Mouse (Mus musculus): ENCODE results near the gene Baiap2. TPM values are rescaled to one million over a fixed set of nuclear protein-coding genes. Genes with fewer than 3 reads are reported as not detected.
A peak's percentile ranks its signal among the peaks of the same experiment; 100 is the strongest.

Gene Baiap2
- total RNA-seq, 1 experiment from 2014 or later: 10.6 TPM

DNA sequence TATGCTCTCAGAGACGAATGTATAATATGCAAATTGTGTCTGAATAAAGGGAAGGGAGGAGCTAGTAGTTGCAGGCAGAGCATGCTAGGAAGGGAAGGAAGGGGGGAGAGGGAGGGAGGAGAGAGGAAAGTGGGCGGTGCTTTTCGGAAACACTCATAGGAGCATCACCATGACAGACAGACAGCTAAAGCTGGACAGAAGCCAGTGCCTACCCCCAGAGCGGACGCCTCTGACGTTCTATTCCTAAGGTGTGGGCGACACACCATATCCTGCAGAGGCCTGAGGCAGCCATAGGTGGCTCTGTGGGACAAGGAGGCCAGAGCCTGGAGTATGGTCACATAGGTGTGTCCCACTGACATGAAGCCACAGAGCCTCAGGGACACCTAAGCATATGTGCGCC, 97.9 kb downstream of the Baiap2 start:
- peak; percentile 44 to 47 for ATAC-seq (replicated peaks in 1 of 2; ENCODE audit: insufficient read depth in 1 of 2, low FRiP score in 2 of 2, low TSS enrichment in 1 of 2, low read depth in 1 of 2, poor library complexity in 2 of 2, severe bottlenecking in 2 of 2)

- peak; percentile 65 to 68 for ATAC-seq (replicated peaks in 1 of 2; ENCODE audit: insufficient read depth in 1 of 2, low FRiP score in 2 of 2, low TSS enrichment in 1 of 2, low read depth in 1 of 2, poor library complexity in 2 of 2, severe bottlenecking in 2 of 2)
Measured at GRCm38 (mm10) chr11:120041191-120042123, 98.9 kb downstream of the Baiap2 start.

DNA sequence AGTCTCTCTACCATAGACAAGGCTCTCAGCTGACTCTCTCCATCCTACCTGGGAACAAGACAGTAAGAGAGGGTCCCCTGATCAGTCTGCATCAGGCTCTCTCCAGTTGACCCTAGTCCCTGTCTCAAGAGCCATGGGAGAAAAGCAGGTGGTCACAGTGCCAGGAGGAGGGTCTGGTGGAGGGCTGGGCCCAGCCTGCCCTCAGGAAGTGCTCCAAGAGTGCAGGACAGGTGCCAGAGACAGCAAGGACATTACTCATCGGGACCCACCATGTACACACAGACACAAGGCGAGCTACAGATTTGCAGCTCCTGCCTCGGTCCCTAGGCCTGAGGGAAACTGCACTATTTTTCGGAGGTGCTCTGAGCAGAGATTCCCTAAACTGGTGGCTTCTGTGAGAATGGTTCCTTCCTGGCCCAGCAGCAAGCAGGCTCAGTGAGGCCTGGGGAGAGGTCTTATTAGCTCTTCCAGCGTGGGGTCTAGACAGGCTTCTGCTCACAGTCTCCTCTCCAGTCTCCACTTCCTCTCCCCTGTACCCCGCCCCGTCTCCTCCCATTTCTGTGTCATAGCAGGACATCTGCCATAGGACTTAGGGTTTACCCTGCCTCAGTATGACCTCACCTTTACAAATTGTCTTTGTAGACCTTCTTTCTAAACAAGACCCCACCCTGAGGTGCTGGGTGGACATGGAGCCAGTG, 99.7 kb downstream of the Baiap2 start:
- 0 out of 4 replicates have a peak, but pooled peaks of 1 of the 2 experiments have one; percentile 4 for ATAC-seq (replicated peaks in 1 of 2; ENCODE audit: insufficient read depth in 1 of 2, low FRiP score in 2 of 2, low TSS enrichment in 1 of 2, low read depth in 1 of 2, poor library complexity in 2 of 2, severe bottlenecking in 2 of 2)

DNA sequence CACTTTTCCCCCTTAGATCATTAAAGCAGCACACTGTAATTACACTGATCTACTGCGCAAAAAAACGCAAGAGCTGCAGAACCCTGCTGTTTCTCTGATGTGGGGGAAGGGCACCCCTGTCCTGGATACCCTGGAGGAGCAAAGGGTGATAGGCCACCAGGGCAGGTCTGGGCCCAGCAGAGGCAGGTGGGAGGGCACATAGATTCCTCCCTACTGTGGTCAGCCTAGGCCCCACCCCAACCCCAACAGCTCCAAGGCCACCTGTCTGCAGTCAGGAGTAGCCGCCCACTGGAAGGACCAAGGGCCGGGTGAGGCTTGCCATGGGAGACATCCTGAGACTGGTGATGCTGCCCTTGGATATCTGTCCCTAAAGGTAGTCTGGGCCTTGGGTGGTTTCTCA, 102.8 kb downstream of the Baiap2 start:
- no peak for ATAC-seq (replicated peaks in 1 of 2; ENCODE audit: insufficient read depth in 1 of 2, low FRiP score in 2 of 2, low TSS enrichment in 1 of 2, low read depth in 1 of 2, poor library complexity in 2 of 2, severe bottlenecking in 2 of 2)

DNA sequence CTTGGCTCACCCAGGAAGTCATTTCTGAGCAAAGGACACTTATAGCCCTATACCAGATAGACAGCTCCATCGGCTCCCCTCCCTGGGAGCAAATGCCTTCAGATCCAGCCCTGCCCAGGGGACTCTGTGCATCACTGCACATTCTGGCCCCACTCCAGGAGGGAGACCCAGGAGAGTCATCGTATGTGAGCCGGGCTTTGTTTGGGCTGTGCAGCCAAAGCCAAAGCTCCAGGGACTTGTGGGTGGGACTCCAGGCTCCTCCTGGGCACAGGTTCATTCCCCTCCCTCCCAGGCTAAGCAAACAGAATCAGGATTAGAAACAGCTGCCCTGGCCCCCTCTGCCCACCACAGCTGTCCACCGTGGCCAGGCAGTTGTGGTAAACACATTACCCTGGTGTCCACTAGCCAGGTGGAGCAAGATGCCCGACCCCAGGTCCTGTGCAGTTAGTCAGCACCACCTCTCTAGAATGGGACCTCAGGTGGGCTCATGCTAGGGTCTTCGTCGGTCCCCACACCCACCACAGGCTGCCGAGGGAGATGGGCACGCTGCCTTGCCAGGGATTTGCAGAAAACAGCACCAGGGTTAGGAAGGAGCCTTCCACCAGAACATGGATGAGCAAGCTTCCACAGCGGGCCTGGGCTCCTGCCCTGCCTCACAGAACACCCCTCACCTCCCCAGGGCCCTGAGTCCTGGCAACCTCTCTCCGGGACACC, 103.4 kb downstream of the Baiap2 start:
- ATAC-seq (replicated peaks in 1 of 2; ENCODE audit: insufficient read depth in 1 of 2, low FRiP score in 2 of 2, low TSS enrichment in 1 of 2, low read depth in 1 of 2, poor library complexity in 2 of 2, severe bottlenecking in 2 of 2): no peak

DNA sequence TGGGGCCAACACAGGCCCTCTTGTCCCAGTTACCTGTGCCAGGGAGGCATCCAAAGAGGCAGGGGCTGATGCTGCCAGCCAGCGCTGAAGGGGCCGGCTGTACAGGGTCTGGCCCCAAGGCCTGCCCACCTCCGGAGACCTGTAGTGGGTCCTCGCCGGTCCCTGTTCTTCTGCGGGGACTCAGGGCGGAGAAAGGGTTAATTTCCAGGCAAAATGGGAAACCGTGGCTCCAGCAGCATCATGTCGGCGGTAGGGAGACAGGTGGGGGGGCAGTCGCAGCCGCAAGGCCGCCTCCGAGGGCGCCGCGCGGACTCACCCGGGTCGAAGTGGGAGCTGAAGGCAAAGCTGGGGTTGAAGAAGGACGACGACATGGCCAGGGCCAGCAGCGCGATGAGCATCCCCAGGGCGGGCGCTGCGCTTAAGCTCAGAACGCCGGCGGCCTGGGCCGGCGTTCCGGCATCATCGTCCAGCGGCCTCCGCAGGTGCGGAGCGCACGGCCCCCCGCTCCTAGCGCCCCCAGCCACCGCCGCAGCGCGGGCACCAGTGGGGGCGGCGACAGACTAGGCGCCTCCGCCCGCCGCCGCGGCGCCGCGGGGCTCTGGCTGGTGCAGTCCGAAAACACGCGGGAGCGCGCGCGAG, 104.1 kb downstream of the Baiap2 start, which contains the start of gene Aatk:
TSS of gene Aatk (minus strand) at position 615 of the 639 bp plus-strand sequence.
- ATAC-seq (replicated peaks in 1 of 2; ENCODE audit: insufficient read depth in 1 of 2, low FRiP score in 2 of 2, low TSS enrichment in 1 of 2, low read depth in 1 of 2, poor library complexity in 2 of 2, severe bottlenecking in 2 of 2): no peak

DNA sequence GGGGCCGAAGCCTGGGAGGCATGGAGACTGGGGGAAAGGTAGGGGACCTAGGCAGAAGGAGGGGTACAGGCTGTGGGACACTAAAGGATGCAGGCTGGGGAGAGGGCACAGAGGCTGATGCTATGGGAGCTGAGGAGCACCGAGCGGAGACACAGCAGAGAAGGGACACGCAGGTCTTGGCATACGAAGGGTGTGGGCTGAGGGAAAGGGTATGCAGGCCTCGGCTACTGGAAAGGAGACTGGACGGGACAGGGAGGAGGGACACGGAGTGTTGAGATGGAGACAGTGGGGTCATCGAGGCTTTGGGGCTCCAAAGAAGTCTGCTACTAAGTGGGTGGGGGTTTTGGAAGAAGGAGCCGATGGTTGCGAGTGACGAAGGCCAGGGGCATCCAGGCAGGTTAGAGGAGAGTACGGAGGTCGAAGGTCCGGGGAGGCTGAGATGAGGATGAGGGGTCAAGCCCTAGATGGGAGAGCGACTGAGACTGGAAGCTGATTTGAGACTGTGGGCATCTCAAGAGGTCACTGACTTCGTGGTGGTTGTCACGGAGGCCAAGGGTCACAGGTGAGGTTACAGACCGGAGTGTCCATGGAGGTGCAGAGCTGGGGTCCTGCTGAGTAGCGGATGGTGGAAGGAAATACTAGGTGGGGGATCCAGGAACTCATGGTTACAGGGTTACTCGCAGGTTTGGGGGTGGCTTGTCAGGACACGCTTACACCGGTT, 105.1 kb downstream of the Baiap2 start:
- ATAC-seq (replicated peaks in 1 of 2; ENCODE audit: insufficient read depth in 1 of 2, low FRiP score in 2 of 2, low TSS enrichment in 1 of 2, low read depth in 1 of 2, poor library complexity in 2 of 2, severe bottlenecking in 2 of 2): 0 out of 4 replicates have a peak, but pooled peaks of 1 of the 2 experiments have one; percentile 7

DNA sequence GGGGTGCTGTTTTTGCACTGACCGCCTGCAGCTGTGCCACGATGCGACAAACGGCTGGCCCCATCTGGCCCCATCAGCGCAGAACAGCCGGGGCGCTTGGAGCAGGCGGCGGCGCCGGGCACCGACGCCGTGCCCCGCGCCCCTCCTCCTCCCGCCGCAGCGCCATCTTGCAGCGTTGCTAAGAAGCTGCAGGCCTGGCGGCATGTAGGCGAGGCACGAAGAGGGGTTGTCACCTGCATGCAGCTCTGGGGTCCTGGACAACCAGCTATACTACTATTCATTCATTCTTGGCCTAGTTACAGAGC, 105.6 kb downstream of the Baiap2 start:
- ATAC-seq (replicated peaks in 1 of 2; ENCODE audit: insufficient read depth in 1 of 2, low FRiP score in 2 of 2, low TSS enrichment in 1 of 2, low read depth in 1 of 2, poor library complexity in 2 of 2, severe bottlenecking in 2 of 2): peak; percentile 30 to 43; a peak in 2 of 4 replicates

DNA sequence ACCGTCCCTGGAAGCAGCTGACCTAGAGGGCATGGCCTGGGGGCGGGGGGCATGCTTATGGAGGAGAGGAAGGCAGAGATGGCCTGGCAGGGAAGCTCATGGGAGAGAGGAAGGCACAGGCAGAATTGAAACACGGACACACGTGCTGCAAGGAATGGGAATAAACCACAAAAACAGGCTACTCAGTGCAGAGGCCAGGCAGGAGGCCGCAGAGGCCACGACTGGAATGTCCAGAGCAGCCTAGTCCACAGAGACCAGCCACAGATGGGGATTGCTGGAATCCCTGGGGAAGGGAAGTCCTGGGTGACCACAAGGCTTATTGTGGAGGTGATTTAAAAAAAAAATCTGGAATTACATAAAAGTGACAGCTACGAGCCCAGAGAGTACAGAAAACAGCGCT, 106.5 kb downstream of the Baiap2 start:
- no peak for ATAC-seq (replicated peaks in 1 of 2; ENCODE audit: insufficient read depth in 1 of 2, low FRiP score in 2 of 2, low TSS enrichment in 1 of 2, low read depth in 1 of 2, poor library complexity in 2 of 2, severe bottlenecking in 2 of 2)

GRCm38 (mm10) chr11:120051124-120051811, 108.7 kb downstream of the Baiap2 start:
- ATAC-seq (replicated peaks in 1 of 2; ENCODE audit: insufficient read depth in 1 of 2, low FRiP score in 2 of 2, low TSS enrichment in 1 of 2, low read depth in 1 of 2, poor library complexity in 2 of 2, severe bottlenecking in 2 of 2): no peak

GRCm38 (mm10) chr11:120052274-120052673, 109.7 kb downstream of the Baiap2 start:
- no peak for ATAC-seq (replicated peaks in 1 of 2; ENCODE audit: insufficient read depth in 1 of 2, low FRiP score in 2 of 2, low TSS enrichment in 1 of 2, low read depth in 1 of 2, poor library complexity in 2 of 2, severe bottlenecking in 2 of 2)

- ATAC-seq (replicated peaks in 1 of 2; ENCODE audit: insufficient read depth in 1 of 2, low FRiP score in 2 of 2, low TSS enrichment in 1 of 2, low read depth in 1 of 2, poor library complexity in 2 of 2, severe bottlenecking in 2 of 2): no peak
Measured at GRCm38 (mm10) chr11:120053846-120054245, 111.3 kb downstream of the Baiap2 start.

DNA sequence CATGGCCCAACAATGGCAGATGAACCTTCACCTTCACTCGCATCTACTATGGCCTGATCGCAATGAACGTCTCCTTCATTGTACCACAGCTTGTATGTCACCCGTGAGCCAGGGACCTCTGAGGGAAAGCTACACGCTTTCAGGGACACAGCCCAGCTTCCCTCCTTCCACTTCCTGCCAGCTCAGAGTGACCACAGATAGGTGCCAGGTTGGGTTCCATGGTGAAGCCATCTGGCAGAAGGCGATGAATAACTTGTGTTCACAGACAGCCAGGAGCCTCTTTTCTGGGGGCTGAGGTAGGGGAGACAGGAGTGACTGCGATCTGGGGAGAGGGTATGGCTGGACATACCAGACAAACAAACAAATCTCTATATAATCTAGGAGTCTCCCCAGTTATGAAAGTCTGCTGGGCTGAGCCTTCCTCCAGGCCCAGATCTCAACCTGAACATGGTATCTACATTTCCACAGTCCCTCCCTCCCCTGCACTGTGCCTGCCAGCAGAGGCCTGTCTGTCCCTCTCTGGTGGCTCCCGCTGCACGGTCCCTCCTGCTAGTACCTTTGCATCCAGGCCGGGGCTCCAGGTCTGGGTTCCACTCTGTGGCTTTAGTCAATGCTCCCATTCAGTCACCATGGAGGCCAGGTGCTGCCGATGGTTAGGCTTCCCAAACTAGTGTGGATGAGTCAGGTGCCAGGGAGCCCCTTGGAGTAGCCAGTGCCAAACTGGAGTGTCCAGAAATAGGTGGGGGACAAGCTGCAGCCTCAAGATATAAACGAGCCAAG, 113.6 kb downstream of the Baiap2 start:
- no peak for ATAC-seq (replicated peaks in 1 of 2; ENCODE audit: insufficient read depth in 1 of 2, low FRiP score in 2 of 2, low TSS enrichment in 1 of 2, low read depth in 1 of 2, poor library complexity in 2 of 2, severe bottlenecking in 2 of 2)

All from hematopoietic stem cell, adult 5-6 weeks (primary cell).